Mouse (Mus musculus): ENCODE results near the gene Polr3gl.

The Polr3gl gene

GRCm38 (mm10) chr3:96557694-96558093 is 36.3 kb downstream of the Polr3gl start, which contains the start of gene Txnip:
TSS of gene Txnip (plus strand) at chr3:96557957.
- DNase-seq (ENCODE audit: low spot score): peak; percentile 97

- no peak for DNase-seq (ENCODE audit: low spot score)
Observed at GRCm38 (mm10) chr3:96556651-96557635, 37.0 kb downstream of the Polr3gl start.

- DNase-seq (ENCODE audit: low spot score): no peak
Observed at GRCm38 (mm10) chr3:96555999-96556614, 37.9 kb downstream of the Polr3gl start.

GRCm38 (mm10) chr3:96555041-96555596 is 38.9 kb downstream of the Polr3gl start:
- DNase-seq (ENCODE audit: low spot score): peak; percentile 64

GRCm38 (mm10) chr3:96554251-96554650 is 39.7 kb downstream of the Polr3gl start:
- DNase-seq (ENCODE audit: low spot score): no peak

- DNase-seq (ENCODE audit: low spot score): no peak
Observed at GRCm38 (mm10) chr3:96553601-96554000, 40.4 kb downstream of the Polr3gl start.

GRCm38 (mm10) chr3:96551890-96552289 is 42.1 kb downstream of the Polr3gl start:
- DNase-seq (ENCODE audit: low spot score): no peak

GRCm38 (mm10) chr3:96551203-96551602 is 42.8 kb downstream of the Polr3gl start:
- DNase-seq (ENCODE audit: low spot score): peak; percentile 65

GRCm38 (mm10) chr3:96549346-96549745 is 44.6 kb downstream of the Polr3gl start:
- DNase-seq (ENCODE audit: low spot score): no peak

- no peak for DNase-seq (ENCODE audit: low spot score)
Observed at GRCm38 (mm10) chr3:96548824-96549223, 45.2 kb downstream of the Polr3gl start.

- DNase-seq (ENCODE audit: low spot score): peak; percentile 77
Observed at GRCm38 (mm10) chr3:96547389-96547960, 46.5 kb downstream of the Polr3gl start.

GRCm38 (mm10) chr3:96546880-96547279 is 47.1 kb downstream of the Polr3gl start:
- DNase-seq (ENCODE audit: low spot score): no peak

GRCm38 (mm10) chr3:96545565-96545964 is 48.4 kb downstream of the Polr3gl start:
- DNase-seq (ENCODE audit: low spot score): no peak

- DNase-seq (ENCODE audit: low spot score): peak; percentile 50
Observed at GRCm38 (mm10) chr3:96543345-96543744, 50.6 kb downstream of the Polr3gl start.

- DNase-seq (ENCODE audit: low spot score): no peak
Observed at GRCm38 (mm10) chr3:96542554-96542953, 51.4 kb downstream of the Polr3gl start.

GRCm38 (mm10) chr3:96541328-96542078 is 52.5 kb downstream of the Polr3gl start:
- DNase-seq (ENCODE audit: low spot score): no peak

- DNase-seq (ENCODE audit: low spot score): no peak
Observed at GRCm38 (mm10) chr3:96540740-96541139, 53.2 kb downstream of the Polr3gl start.

- DNase-seq (ENCODE audit: low spot score): no peak
Observed at GRCm38 (mm10) chr3:96539316-96539715, 54.7 kb downstream of the Polr3gl start.

GRCm38 (mm10) chr3:96534300-96534699 is 59.7 kb downstream of the Polr3gl start:
- no peak for DNase-seq (ENCODE audit: low spot score)

- no peak for DNase-seq (ENCODE audit: low spot score)
Observed at GRCm38 (mm10) chr3:96532050-96532449, 61.9 kb downstream of the Polr3gl start.

GRCm38 (mm10) chr3:96528506-96528905 is 65.5 kb downstream of the Polr3gl start:
- no peak for DNase-seq (ENCODE audit: low spot score)
